Mouse (Mus musculus) layer of hippocampus, adult 9-10 months (tissue): ENCODE results near the gene Thada.

Experiments used
- DNase-seq: peaks from one replicate; pipeline ENCODE4 v3.0.0; 2022; ENCODE audit warnings: low spot score

The Thada gene

GRCm38 (mm10) chr17:84287675-84288420, 178.2 kb downstream of the Thada start:
- DNase-seq, result no peak

- DNase-seq, result no peak
Observed at GRCm38 (mm10) chr17:84286536-84286935, 179.5 kb downstream of the Thada start.

- no peak for DNase-seq
Observed at GRCm38 (mm10) chr17:84282388-84283280, 183.4 kb downstream of the Thada start.

- no peak for DNase-seq
Observed at GRCm38 (mm10) chr17:84279001-84279400, 187.0 kb downstream of the Thada start.

GRCm38 (mm10) chr17:84278193-84278953, 187.6 kb downstream of the Thada start:
- DNase-seq, result no peak

DNA sequence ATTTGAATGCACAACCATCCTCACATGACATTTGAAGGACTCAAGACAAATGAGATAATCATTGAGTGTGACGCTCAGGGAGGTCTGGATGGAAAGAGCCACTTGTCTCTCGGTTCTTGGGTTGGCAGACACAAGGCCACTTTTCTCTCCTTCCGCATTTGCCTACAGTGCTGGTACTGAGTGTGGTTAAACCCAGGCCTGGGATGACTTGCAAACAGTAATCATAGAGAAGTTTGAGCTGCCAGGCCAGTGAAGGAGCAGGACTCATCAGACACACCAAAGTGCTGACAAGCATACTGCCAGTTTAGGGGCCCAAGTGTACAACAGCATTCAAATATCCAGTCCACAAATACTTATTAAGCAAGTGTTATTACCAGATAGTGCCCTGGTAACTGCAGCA, 191.0 kb downstream of the Thada start:
- no peak for DNase-seq

DNA sequence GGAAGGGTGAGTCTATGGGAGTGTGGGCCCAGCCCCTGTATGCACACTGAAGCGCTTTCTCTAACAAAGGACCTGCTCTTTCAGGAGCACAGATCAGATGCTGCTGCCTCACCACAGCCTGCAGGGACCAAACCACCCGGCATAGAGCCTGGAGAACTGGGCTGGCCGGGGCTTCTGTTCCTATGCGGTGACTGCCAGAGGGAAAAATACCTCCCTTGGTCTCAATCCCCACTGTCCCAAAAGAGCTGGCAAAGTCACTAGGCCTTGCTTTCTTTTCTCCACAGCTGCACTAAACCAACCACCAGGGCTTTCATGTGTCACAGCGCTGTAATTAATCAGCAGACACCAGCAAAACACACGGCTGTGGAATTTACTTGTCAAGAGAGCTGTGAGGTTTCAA, 191.8 kb downstream of the Thada start:
- no peak for DNase-seq

DNA sequence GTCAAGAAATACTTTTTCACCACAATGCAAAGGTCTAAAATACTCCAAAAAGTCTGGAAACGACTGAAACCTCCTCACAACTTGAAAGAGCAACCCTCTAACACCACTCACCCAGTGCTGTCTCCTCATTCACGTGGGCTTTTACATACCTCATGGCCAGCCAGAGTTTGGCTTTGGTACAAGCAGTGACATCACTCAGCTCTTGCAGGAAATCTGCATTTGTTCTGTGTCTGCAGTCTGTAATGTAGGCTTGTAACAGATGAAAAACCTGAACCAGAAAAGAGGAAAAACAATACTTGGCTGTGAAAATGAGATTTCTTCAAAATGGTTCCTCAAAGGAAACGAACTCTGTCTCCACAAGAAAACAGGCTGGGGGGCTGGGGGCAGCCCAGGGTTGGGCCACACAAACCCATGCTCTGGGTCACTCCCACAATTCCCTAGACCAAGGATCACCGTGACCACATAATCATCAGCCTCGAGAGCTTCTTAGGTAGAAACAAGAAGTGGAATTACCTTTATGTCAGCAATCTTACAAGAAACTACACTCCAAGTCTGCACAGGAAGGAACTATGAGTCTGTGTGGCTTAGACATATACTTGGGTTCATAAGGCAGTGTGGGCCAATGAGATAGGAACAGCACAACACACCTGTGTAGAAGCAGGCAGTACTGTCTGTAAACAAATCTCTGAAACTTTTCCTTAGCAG, 193.3 kb downstream of the Thada start:
- DNase-seq, result no peak

- no peak for DNase-seq
Observed at GRCm38 (mm10) chr17:84271566-84272202, 194.3 kb downstream of the Thada start.

GRCm38 (mm10) chr17:84269722-84270121, 196.3 kb downstream of the Thada start:
- DNase-seq, result no peak

DNA sequence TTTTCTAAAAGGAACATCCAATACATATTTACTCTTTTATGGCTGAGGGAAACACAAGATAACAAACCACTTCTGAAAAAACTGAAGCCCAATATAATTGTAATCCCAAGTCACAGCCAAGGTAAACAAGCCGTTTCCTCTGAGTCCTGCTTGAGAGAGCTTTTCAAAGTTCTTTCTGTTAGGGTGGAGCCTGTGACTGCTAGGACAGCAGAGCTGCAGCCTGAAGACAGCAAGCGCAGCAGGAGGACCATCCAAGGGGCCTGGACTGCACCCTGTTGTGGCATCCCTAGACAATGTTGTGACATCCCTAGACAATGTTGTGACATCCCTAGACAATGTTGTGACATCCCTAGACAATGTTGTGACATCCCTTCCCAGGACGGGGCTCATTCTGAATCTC, 197.6 kb downstream of the Thada start:
- DNase-seq, result no peak

DNA sequence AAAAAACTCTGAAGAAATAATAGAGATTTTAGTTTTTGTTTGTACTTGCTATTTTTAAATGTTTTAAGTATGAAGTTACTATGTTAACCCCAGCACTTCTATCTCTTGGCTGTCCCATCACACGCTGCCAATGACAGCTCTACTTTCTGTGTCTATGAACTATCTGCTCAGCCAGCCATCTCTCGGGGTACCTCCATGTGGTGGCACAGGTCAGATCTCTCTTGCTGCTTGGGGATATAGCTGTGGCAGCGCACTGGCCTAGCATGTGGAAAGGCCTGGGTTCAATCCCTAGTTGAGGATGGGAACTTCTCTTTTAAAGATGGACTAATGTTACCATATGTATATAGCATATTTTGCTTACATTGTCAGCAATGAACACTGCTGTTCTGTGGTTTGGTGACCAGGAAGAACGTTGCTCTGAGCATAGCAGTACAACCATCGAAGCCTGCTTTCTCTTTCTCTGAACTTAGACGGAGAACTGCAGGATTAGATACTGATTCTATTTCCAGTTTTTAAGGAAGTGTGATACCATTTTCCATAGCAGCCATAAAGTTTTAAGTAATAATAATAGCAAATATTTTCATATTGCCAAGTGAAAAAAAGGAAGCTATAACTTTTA, 198.4 kb downstream of the Thada start:
- no peak for DNase-seq

DNA sequence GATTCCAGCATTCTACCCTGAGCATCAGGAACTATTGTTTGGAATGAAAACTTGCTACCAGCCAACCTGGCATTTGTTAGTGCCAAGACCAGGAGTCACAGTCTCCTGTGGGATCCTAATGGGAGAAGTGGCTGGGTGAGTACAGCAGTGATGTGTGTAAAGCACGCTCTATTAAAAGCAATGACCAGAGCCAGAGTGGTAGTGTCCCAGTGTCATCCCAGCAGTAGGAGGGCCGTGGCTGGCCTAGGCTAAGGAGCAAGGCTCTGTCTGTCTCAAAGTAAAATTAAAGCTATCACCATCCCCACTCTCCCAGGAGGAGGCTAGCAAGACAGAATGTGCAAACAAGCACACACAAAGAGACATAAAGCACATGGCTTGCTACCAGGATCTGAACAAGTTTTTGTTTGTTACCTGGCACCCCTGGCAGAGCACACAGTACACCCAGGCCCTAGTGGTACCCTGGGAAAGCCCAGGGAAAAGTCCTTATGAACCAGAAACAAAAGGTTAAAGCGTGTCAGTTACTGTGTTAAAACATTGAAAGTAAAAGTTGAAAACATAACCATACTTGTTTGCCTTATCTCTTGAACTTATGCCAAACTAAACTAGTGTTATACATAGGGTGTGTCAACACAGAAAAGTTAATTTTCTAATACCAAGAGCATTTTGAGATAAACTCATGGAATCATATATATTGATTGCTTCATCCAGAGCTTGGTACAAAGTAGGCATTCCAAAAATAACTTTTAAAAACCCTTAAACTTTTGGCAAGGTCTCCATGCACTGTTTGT, 199.7 kb downstream of the Thada start:
- no peak for DNase-seq

GRCm38 (mm10) chr17:84265480-84266130, 200.4 kb downstream of the Thada start:
- no peak for DNase-seq

DNA sequence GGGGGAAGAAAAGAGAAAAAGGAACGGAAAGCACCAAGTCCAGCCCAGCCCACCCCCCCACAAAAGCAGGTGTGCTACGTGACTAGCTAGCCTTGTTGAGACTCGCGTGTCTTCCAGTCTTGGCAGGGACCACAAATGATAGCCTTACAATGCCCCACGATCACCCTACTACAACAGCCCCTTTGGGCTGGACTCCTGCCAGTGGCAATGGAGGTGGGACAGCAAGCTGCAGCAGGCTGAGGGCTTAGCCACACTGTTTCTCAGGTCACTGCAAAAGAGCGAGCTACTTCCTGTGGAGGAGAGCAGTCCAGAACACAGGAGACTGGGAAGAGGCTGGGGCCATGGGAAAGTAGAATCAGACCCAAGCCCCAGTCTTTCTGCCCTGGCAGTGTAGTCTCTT, 201.7 kb downstream of the Thada start:
- DNase-seq, result no peak

- no peak for DNase-seq
Observed at GRCm38 (mm10) chr17:84263591-84263990, 202.4 kb downstream of the Thada start.

DNA sequence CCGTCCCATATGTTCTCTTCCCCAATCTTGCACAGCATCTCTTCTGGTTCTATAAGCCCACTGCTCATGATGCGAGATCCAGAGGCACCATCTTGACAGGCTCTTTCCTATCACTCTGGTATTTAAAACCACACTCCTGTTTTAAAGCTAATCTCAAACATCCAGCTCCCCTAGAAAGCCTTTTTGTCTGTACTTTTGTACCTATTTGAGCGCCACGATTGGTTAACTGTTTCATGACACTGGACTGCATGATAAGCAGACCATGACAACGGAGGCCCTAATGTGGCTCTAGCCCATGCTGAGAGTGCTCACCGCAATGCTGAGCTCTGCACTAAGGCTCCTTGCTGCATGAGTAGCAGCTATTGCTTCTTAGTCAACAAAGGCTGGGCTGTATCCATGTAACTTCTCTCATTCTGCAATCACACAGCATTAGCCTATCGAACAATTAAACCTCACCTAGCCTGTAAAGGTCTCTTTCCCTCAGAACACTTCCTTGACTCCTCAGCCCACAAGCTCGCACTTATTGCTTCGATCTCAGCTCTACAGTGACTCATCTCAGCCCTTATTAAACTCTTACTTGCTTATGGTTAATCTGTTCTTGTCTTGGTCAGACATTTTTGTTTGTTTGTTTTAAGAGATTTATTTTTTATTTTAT, 203.6 kb downstream of the Thada start:
- no peak for DNase-seq

- no peak for DNase-seq
Observed at GRCm38 (mm10) chr17:84261010-84261409, 205.0 kb downstream of the Thada start.

DNA sequence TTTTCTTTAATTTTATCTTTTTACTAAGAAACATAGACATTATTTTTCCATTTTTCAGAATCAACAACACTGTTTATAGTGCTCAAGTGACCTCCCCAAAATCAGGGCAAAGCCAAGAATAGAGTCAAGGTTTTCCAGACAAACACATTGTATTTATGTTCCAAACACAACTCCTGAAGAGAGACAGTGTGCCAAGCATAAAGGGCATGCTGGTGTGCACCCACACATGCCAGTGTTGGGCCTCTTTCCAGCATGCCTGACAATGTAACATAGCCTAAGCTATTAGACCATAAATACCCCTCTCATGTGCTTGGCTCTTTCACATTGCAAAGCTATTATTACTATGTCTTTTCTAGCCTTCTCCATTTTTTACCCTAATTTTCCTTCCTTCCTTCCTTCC, 205.8 kb downstream of the Thada start:
- no peak for DNase-seq
